Mouse (Mus musculus) thymus, adult 2 months (tissue): ENCODE data around the gene Rpl36a-ps1.

Experiments used
- CTCF ChIP-seq: fragments of 200-500 bp; IDR thresholded peaks from 2 replicates; pipeline ENCODE4 v1.5.1; 2012; ENCODE audit warnings: mild to moderate bottlenecking, control low read depth, low read length, moderate library complexity, borderline replicate concordance; ENCODE audit not compliant: control insufficient read depth, poor library complexity, insufficient read depth; ENCODE audit errors: extremely low read depth
- POLR2A ChIP-seq: fragments of 200-500 bp; IDR thresholded peaks from 2 replicates; pipeline ENCODE4 v1.6.1; 2012; ENCODE audit warnings: mild to moderate bottlenecking, low read length, control low read depth, moderate library complexity; ENCODE audit not compliant: control insufficient read depth, poor library complexity, insufficient read depth; ENCODE audit errors: extremely low read depth

DNA sequence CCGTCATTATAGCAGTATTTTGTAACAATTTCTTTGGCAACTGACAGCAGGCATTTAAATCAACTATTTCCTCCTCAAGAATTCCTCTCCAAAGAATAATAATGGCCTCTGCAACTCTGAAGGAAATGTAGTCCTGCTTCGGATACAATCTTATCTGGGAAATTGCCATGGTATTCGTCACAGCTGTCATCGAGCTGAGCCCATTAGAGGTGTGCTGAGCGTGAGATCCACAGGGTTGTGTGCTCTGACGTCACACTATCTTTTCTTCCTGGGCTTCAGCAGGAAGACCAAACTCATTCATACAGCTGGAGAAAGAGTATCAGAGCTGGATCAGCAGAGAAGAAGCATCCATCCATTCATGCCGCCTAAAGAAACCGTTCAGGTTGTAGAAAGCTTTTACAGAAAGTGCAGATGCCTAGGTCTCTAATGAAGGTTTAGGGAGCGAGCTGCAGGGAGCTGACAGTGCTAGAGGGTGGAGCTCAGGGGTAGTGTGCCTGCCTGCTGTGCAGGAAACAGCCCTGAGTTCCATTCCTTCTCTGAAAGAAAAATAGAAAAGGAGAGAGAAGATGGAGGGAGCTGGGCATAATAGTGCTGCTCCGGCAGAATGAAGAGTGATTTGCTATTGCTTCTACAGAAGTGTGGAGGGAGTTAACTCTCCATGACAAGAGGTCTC, 25.2 kb upstream of the Rpl36a-ps1 start:
- TF ChIP-seq POLR2A = no peak
- TF ChIP-seq CTCF = no peak
